Mouse (Mus musculus) stomach, postnatal 0 days (tissue): ENCODE results near the gene Zdhhc1.

Experiments
- CTCF ChIP-seq: IDR thresholded peaks from 2 replicates; pipeline ENCODE4 v1.5.1; 2016; ENCODE audit warnings: antibody characterized with exemption, low read depth, mild to moderate bottlenecking, moderate library complexity
- EP300 ChIP-seq: optimal IDR thresholded peaks from 2 replicates; pipeline ENCODE3; 2016; ENCODE audit warnings: antibody characterized with exemption

DNA sequence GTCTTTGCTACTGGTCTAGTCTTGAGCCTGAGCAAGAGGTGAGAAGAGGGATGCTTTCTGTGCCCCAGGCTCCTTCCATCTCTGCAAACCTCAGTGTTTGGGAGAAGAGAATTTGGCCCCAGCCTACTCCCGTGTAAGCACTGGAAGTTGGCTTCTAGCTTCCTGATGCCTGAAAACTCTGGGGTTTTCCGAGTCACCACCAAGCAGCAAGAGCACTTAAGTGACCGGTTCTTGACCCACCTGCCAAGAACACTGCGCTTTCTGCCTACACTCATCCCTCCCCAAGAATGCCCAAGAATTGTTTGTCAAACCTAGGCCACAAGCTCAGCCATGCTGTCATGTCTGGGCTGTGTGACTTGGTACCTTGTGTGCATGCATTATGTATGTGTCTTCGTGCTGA is 23.8 kb upstream of the Zdhhc1 start:
- TF ChIP-seq CTCF, result no peak
- TF ChIP-seq EP300, result no peak
